Mouse (Mus musculus): Measurements from ENCODE around the gene Gm20431. TPM values are rescaled to one million over a fixed set of nuclear protein-coding genes. Genes with fewer than 3 reads are reported as not detected.
A peak's percentile ranks its signal among the peaks of the same experiment; 100 is the strongest.
"Not testable (repeated sequence)": the region's sequence is repeated elsewhere in the genome, so short reads cannot be mapped to it uniquely, and the experiment has no call there.

The Gm20431 gene
- polyA plus RNA-seq, 1 experiment: 0.10 TPM

DNA sequence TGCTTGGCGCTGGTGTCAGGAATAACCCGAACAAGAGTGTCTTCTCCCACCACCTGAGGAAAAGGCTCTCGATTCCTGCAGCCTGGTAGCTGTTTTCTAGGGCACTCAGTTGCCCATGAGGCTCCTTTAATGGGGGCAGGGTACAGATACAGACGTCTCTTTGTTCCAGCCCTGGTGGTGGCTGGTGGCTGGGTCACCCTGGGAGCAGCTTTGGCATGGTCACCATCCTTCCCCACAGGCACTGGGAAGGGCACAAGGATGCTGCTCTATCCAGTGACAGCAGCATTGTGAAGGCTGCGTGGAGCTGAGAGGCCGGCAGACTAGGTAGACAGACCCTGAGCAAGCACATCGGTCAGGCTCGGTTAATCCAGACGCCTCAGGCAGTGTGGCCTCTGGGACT is 9.7 kb downstream of the Gm20431 start:
- 91% methylated on average over 9 of the region's 9 CpGs for WGBS
- peaks cover 14% of the 10 kb centered on the region; the same call in 1 of the 2 replicates for H3K27me3 ChIP-seq (ENCODE audit: control insufficient read depth, insufficient read depth, low read length)
- no peak overlapping the region for H3K27ac ChIP-seq (ENCODE audit: insufficient read depth, low read depth, low read length)
- no peak overlapping the region for H3K4me3 ChIP-seq (ENCODE audit: low read depth, low read length)
- TF ChIP-seq POLR2A (IDR thresholded peaks at IDR 0.05; ENCODE audit: low read depth, low read length): no peak
- TF ChIP-seq CTCF (IDR thresholded peaks at IDR 0.05; ENCODE audit: extremely low read depth, insufficient read length, insufficient replicate concordance, low read depth, low read length): no peak
- H3K36me3 ChIP-seq (ENCODE audit: control insufficient read depth, insufficient read depth, low read length): no peaks in the 10 kb centered on the region
- H3K4me1 ChIP-seq (ENCODE audit: control insufficient read depth, insufficient read depth, insufficient read length, low read length): no peaks in the 10 kb centered on the region

- 81% methylated on average over 12 of the region's 12 CpGs for WGBS
- Histone ChIP-seq H3K36me3 (ENCODE audit: control insufficient read depth, insufficient read depth, low read length) (0 out of 2 replicates have a peak, but pooled peaks cover 2% of the 10 kb centered on the region), H3K4me1 (ENCODE audit: control insufficient read depth, insufficient read depth, insufficient read length, low read length) (no peaks in the 10 kb centered on the region), H3K27me3 (ENCODE audit: control insufficient read depth, insufficient read depth, low read length) (peaks cover 14% of the 10 kb centered on the region; the same call in 1 of the 2 replicates), H3K4me3 (ENCODE audit: low read depth, low read length) (no peak overlapping the region), H3K27ac (ENCODE audit: insufficient read depth, low read depth, low read length) (no peak overlapping the region)
- TF ChIP-seq POLR2A (IDR thresholded peaks at IDR 0.05; ENCODE audit: low read depth, low read length) (no peak), CTCF (IDR thresholded peaks at IDR 0.05; ENCODE audit: extremely low read depth, insufficient read length, insufficient replicate concordance, low read depth, low read length) (no peak)
These were observed 11.8 kb downstream of the Gm20431 start for GRCm38 (mm10) chr2:167649290-167650032.

- Histone ChIP-seq H3K4me3 (ENCODE audit: low read depth, low read length) (no peak overlapping the region), H3K4me1 (ENCODE audit: control insufficient read depth, insufficient read depth, insufficient read length, low read length) (peaks cover 5% of the 10 kb centered on the region; the same call in 1 of the 2 replicates), H3K36me3 (ENCODE audit: control insufficient read depth, insufficient read depth, low read length) (0 out of 2 replicates have a peak, but pooled peaks cover 4% of the 10 kb centered on the region), H3K27ac (ENCODE audit: insufficient read depth, low read depth, low read length) (no peak overlapping the region), H3K27me3 (ENCODE audit: control insufficient read depth, insufficient read depth, low read length) (peaks cover 11% of the 10 kb centered on the region; the same call in 1 of the 2 replicates)
- 91% methylated on average over 4 of the region's 4 CpGs for WGBS
- TF ChIP-seq CTCF (IDR thresholded peaks at IDR 0.05; ENCODE audit: extremely low read depth, insufficient read length, insufficient replicate concordance, low read depth, low read length) (0 out of 2 replicates have a peak, but pooled peaks have one; percentile 3), POLR2A (IDR thresholded peaks at IDR 0.05; ENCODE audit: low read depth, low read length) (no peak)
These were observed 14.9 kb downstream of the Gm20431 start for GRCm38 (mm10) chr2:167646411-167646810.

DNA sequence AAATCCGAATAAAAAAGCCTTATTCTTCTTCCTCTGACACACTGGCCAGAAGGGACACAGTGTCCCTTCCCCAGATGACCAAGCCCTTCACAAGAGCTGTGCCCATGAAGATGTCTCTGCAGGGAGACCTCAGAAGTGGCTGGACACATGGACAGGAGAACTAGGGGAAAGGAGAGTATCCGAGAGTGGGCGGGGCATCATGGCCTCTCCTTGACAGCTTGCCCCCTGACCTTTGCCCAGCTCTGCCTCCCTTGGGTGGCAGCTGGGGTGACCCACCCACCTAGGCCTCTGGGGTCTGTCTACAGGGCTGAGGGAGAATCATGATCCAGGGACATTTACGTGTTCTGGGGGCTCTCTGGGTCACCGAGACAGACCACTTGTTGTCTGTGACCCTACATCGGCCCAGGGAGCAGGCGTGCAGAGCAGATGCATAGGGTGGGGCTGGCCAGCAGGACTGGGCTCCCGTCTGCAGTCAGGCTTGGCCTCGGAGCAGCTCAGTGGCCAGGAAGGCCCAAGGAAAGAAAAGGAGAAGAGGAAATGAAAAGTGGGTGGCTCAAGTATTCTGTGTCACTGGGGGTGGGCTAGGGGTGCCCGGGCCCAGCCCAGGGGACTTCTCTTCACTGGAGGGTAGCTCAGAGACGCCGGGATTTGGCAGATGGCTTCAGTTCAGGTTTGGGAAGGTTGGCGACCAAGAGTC is 17.8 kb downstream of the Gm20431 start:
- not testable (repeated sequence) for H3K4me1 ChIP-seq (ENCODE audit: control insufficient read depth, insufficient read depth, insufficient read length, low read length); H3K4me3 ChIP-seq (ENCODE audit: low read depth, low read length); H3K36me3 ChIP-seq (ENCODE audit: control insufficient read depth, insufficient read depth, low read length); H3K27ac ChIP-seq (ENCODE audit: insufficient read depth, low read depth, low read length); H3K27me3 ChIP-seq (ENCODE audit: control insufficient read depth, insufficient read depth, low read length)
- WGBS: 84% methylated on average over 13 of the region's 13 CpGs

DNA sequence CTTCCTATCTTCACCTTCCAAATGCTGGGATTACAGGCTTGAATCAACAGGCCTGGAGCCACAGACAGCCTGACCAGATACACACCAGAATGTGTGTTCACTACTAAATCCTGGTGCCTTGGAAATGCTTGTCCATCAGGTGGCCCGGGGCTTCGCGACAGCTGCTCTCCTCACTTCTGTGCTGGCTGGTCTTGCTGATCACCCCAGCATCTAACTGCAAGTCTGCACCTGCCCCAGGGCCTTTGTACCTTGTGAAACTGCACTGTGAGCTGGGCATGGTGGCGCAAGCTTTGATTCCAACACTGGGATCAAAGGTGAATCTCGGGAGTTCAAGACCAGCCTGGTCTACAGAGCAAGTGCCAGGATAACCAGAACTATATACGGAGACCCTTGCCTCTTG is 19.1 kb downstream of the Gm20431 start:
- Histone ChIP-seq H3K27ac (ENCODE audit: insufficient read depth, low read depth, low read length) (no peak overlapping the region), H3K27me3 (ENCODE audit: control insufficient read depth, insufficient read depth, low read length) (0 out of 2 replicates have a peak, but pooled peaks cover 5% of the 10 kb centered on the region), H3K36me3 (ENCODE audit: control insufficient read depth, insufficient read depth, low read length) (0 out of 2 replicates have a peak, but pooled peaks cover 4% of the 10 kb centered on the region), H3K4me3 (ENCODE audit: low read depth, low read length) (no peak overlapping the region), H3K4me1 (ENCODE audit: control insufficient read depth, insufficient read depth, insufficient read length, low read length) (peaks cover 8% of the 10 kb centered on the region; the same call in 1 of the 2 replicates)
- TF ChIP-seq CTCF (IDR thresholded peaks at IDR 0.05; ENCODE audit: extremely low read depth, insufficient read length, insufficient replicate concordance, low read depth, low read length): no peak
- TF ChIP-seq POLR2A (IDR thresholded peaks at IDR 0.05; ENCODE audit: low read depth, low read length): no peak
- WGBS: 75% methylated on average over 6 of the region's 6 CpGs

- Histone ChIP-seq H3K4me1 (ENCODE audit: control insufficient read depth, insufficient read depth, insufficient read length, low read length) (peaks cover 8% of the 10 kb centered on the region; the same call in 1 of the 2 replicates), H3K4me3 (ENCODE audit: low read depth, low read length) (no peak overlapping the region), H3K27ac (ENCODE audit: insufficient read depth, low read depth, low read length) (no peak overlapping the region), H3K27me3 (ENCODE audit: control insufficient read depth, insufficient read depth, low read length) (no peaks in the 10 kb centered on the region), H3K36me3 (ENCODE audit: control insufficient read depth, insufficient read depth, low read length) (0 out of 2 replicates have a peak, but pooled peaks cover 4% of the 10 kb centered on the region)
- WGBS: 29% methylated on average over 8 of the region's 8 CpGs
- peak; percentile 84 for TF ChIP-seq CTCF (IDR thresholded peaks at IDR 0.05; ENCODE audit: extremely low read depth, insufficient read length, insufficient replicate concordance, low read depth, low read length)
- TF ChIP-seq POLR2A (IDR thresholded peaks at IDR 0.05; ENCODE audit: low read depth, low read length): no peak
These were observed 20.0 kb downstream of the Gm20431 start for GRCm38 (mm10) chr2:167641337-167641736.

DNA sequence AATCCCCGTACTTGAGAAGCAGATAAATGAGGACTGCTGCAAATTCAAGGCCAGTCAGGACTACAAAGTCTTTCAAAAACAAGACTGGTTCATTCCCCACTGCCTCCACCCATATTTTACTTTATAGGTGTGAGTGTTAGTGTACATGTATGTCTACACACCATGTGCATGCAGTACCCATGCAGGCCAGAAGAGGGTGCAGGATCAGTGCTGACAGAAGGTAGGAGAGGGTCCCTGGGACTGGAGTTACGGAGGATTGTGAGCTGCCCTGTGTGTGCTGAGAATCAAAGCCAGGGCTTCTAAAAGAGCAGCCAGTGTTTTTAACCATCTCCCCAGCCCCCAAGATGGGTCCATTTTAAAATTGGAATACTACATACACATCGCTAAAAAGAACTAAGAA is 21.0 kb downstream of the Gm20431 start:
- peaks cover 8% of the 10 kb centered on the region; the same call in 1 of the 2 replicates for H3K4me1 ChIP-seq (ENCODE audit: control insufficient read depth, insufficient read depth, insufficient read length, low read length)
- WGBS: 87% methylated on average over 3 of the region's 3 CpGs
- TF ChIP-seq POLR2A (IDR thresholded peaks at IDR 0.05; ENCODE audit: low read depth, low read length): no peak
- TF ChIP-seq CTCF (IDR thresholded peaks at IDR 0.05; ENCODE audit: extremely low read depth, insufficient read length, insufficient replicate concordance, low read depth, low read length): peak; percentile 48; the same call in 1 of the 2 replicates

More for the DNA sequence above, 21.0 kb downstream of the Gm20431 start:
- Histone ChIP-seq H3K36me3 (ENCODE audit: control insufficient read depth, insufficient read depth, low read length) (0 out of 2 replicates have a peak, but pooled peaks cover 4% of the 10 kb centered on the region), H3K4me3 (ENCODE audit: low read depth, low read length) (no peak overlapping the region), H3K27me3 (ENCODE audit: control insufficient read depth, insufficient read depth, low read length) (no peaks in the 10 kb centered on the region), H3K27ac (ENCODE audit: insufficient read depth, low read depth, low read length) (no peak overlapping the region)

Measured in small intestine, adult 2 months (tissue).